Mouse (Mus musculus) heart, embryonic 16.5 days (tissue): ENCODE measurements at regions not wholly inside any gene's neighbourhood (a gene's known extent, or its start where the extent isn't known, plus 50 kb on each side); places are given as distances from the start of the nearest gene placed in this dataset.
A peak's percentile ranks its signal among the peaks of the same experiment; 100 is the strongest.
"Not testable (repeated sequence)": the region's sequence is repeated elsewhere in the genome, so short reads cannot be mapped to it uniquely, and the experiment has no call there.

Experiments
- ATAC-seq: fragments of 200-750 bp; cut with Nextera tagmentation; replicated peaks from 2 replicates; pipeline ENCODE4 v1.8.0; 2017; ENCODE audit warnings: moderate number of reproducible peaks; ENCODE audit not compliant: insufficient read depth, low FRiP score; ENCODE audit errors: extremely low read depth
- H3K27ac ChIP-seq: fragments of 300-500 bp; sonication (generic); 2 replicates; pipeline ENCODE4 v1.5.1; 2014; ENCODE audit warnings: mild to moderate bottlenecking, low read length, control low read depth, moderate library complexity
- H3K27me3 ChIP-seq: fragments of 300-500 bp; sonication (generic); 2 replicates; pipeline ENCODE4 v1.6.1; 2014; ENCODE audit warnings: low read length, mixed read lengths; ENCODE audit not compliant: control insufficient read depth, insufficient read depth
- H3K36me3 ChIP-seq: fragments of 300-500 bp; sonication (generic); 2 replicates; pipeline ENCODE4 v1.6.1; 2014; ENCODE audit not compliant: control insufficient read depth, insufficient read depth
- H3K4me1 ChIP-seq: fragments of 300-500 bp; sonication (generic); 2 replicates; pipeline ENCODE4 v1.6.1; 2014; ENCODE audit warnings: low read length, mixed read lengths; ENCODE audit not compliant: control insufficient read depth, insufficient read depth
- H3K4me2 ChIP-seq: fragments of 300-500 bp; sonication (generic); 2 replicates; pipeline ENCODE4 v1.6.1; 2014; ENCODE audit warnings: low read depth, mild to moderate bottlenecking, control low read depth, low read length
- H3K4me3 ChIP-seq: fragments of 300-500 bp; sonication (generic); 2 replicates; pipeline ENCODE4 v1.5.1; 2014; ENCODE audit warnings: mild to moderate bottlenecking, control low read depth, low read length
- H3K9ac ChIP-seq: fragments of 300-500 bp; sonication (generic); 2 replicates; pipeline ENCODE4 v1.6.1; 2014; ENCODE audit warnings: low read length, control low read depth
- H3K9me3 ChIP-seq: fragments of 300-500 bp; sonication (generic); replicated peaks from 2 replicates; pipeline ENCODE4 v1.6.1; 2016; ENCODE audit warnings: low read length; ENCODE audit not compliant: control insufficient read depth
- WGBS: fragments of 180-500 bp; shearing (Covaris S2); extraction: QIAGEN DNeasy Blood & Tissue Kit; methylation state at CpG from one replicate; pipeline ENCODE4 v1.1.7; 2014; 5-methylcytosine and 5-hydroxymethylcytosine counted together

- no peak for ATAC-seq
- no peaks in the 10 kb centered on the region for H3K4me1 ChIP-seq
- H3K27ac ChIP-seq: no peak overlapping the region
- H3K4me3 ChIP-seq: no peak overlapping the region
- H3K27me3 ChIP-seq: no peaks in the 10 kb centered on the region
- H3K36me3 ChIP-seq: no peaks in the 10 kb centered on the region
- H3K4me2 ChIP-seq: no peak overlapping the region
- WGBS: 74% methylated on average over 1 of the region's 1 CpGs
- H3K9ac ChIP-seq: no peak overlapping the region
- no peaks in the 10 kb centered on the region for H3K9me3 ChIP-seq
Observed at GRCm38 (mm10) chr2:123655551-123655950, 434.2 kb upstream of the Sema6d start.

- Histone ChIP-seq H3K9ac (no peak overlapping the region), H3K27me3 (no peaks in the 10 kb centered on the region), H3K27ac (no peak overlapping the region), H3K4me2 (no peak overlapping the region), H3K4me3 (no peak overlapping the region), H3K36me3 (no peaks in the 10 kb centered on the region), H3K4me1 (no peaks in the 10 kb centered on the region), H3K9me3 (no peaks in the 10 kb centered on the region)
- no peak for ATAC-seq
- 70% methylated on average over 4 of the region's 4 CpGs for WGBS
Observed at GRCm38 (mm10) chr2:123688290-123689030, 401.3 kb upstream of the Sema6d start.

- no peak for ATAC-seq
- 82% methylated on average over 1 of the region's 1 CpGs for WGBS
Observed at GRCm38 (mm10) chr2:123689801-123690200, 400.0 kb upstream of the Sema6d start.

GRCm38 (mm10) chr2:123739688-123740087, 350.1 kb upstream of the Sema6d start:
- H3K4me3 ChIP-seq: no peak overlapping the region
- H3K9ac ChIP-seq: no peak overlapping the region
- no peaks in the 10 kb centered on the region for H3K4me1 ChIP-seq
- ATAC-seq: no peak
- H3K27me3 ChIP-seq: no peaks in the 10 kb centered on the region
- no peak overlapping the region for H3K4me2 ChIP-seq
- H3K36me3 ChIP-seq: no peaks in the 10 kb centered on the region
- no peaks in the 10 kb centered on the region for H3K9me3 ChIP-seq
- WGBS: 77% methylated on average over 4 of the region's 4 CpGs
- H3K27ac ChIP-seq: no peak overlapping the region

More at GRCm38 (mm10) chr2:123689801-123690200, 400.0 kb upstream of the Sema6d start:
- Histone ChIP-seq H3K4me2 (no peak overlapping the region), H3K4me3 (no peak overlapping the region), H3K4me1 (no peaks in the 10 kb centered on the region), H3K9me3 (no peaks in the 10 kb centered on the region), H3K36me3 (no peaks in the 10 kb centered on the region), H3K27me3 (no peaks in the 10 kb centered on the region), H3K27ac (no peak overlapping the region), H3K9ac (no peak overlapping the region)

- WGBS: 76% methylated on average over 6 of the region's 6 CpGs
- no peak overlapping the region for H3K27ac ChIP-seq
- no peaks in the 10 kb centered on the region for H3K27me3 ChIP-seq
- H3K4me1 ChIP-seq: no peaks in the 10 kb centered on the region
- no peak for ATAC-seq
- H3K4me2 ChIP-seq: no peak overlapping the region
- no peaks in the 10 kb centered on the region for H3K36me3 ChIP-seq
- H3K9me3 ChIP-seq: no peaks in the 10 kb centered on the region
- H3K4me3 ChIP-seq: no peak overlapping the region
- H3K9ac ChIP-seq: no peak overlapping the region
Observed at GRCm38 (mm10) chr2:123740541-123740940, 349.2 kb upstream of the Sema6d start.

- ATAC-seq: no peak
- 80% methylated on average over 7 of the region's 7 CpGs for WGBS
- Histone ChIP-seq H3K27ac (no peak overlapping the region), H3K27me3 (no peaks in the 10 kb centered on the region), H3K36me3 (no peaks in the 10 kb centered on the region), H3K4me1 (no peaks in the 10 kb centered on the region), H3K4me3 (peak overlapping the region; percentile 35), H3K9ac (no peak overlapping the region), H3K9me3 (no peaks in the 10 kb centered on the region), H3K4me2 (peak overlapping the region; percentile 48)
Observed at GRCm38 (mm10) chr2:123754220-123754619, 335.5 kb upstream of the Sema6d start.

GRCm38 (mm10) chr2:123754656-123755499, 334.9 kb upstream of the Sema6d start:
- 39% methylated on average over 10 of the region's 24 CpGs for WGBS
- peak overlapping the region; percentile 48 for H3K4me2 ChIP-seq

GRCm38 (mm10) chr2:123799226-123799786, 290.5 kb upstream of the Sema6d start:
- no peak overlapping the region for H3K4me2 ChIP-seq
- no peak overlapping the region for H3K9ac ChIP-seq
- H3K27ac ChIP-seq: no peak overlapping the region
- no peak overlapping the region for H3K4me3 ChIP-seq
- 86% methylated on average over 3 of the region's 3 CpGs for WGBS
- H3K27me3 ChIP-seq: no peaks in the 10 kb centered on the region
- H3K4me1 ChIP-seq: no peaks in the 10 kb centered on the region
- H3K36me3 ChIP-seq: no peaks in the 10 kb centered on the region
- ATAC-seq: no peak
- no peaks in the 10 kb centered on the region for H3K9me3 ChIP-seq

More at GRCm38 (mm10) chr2:123754656-123755499, 334.9 kb upstream of the Sema6d start:
- ATAC-seq, H3K27me3 ChIP-seq, H3K27ac ChIP-seq, H3K9me3 ChIP-seq, H3K36me3 ChIP-seq, H3K9ac ChIP-seq, H3K4me1 ChIP-seq: not testable (repeated sequence)
- peak overlapping the region; percentile 35 for H3K4me3 ChIP-seq

- Histone ChIP-seq H3K9ac (no peak overlapping the region), H3K4me1 (no peaks in the 10 kb centered on the region), H3K4me3 (no peak overlapping the region), H3K27me3 (no peaks in the 10 kb centered on the region), H3K27ac (no peak overlapping the region), H3K9me3 (no peaks in the 10 kb centered on the region), H3K4me2 (no peak overlapping the region), H3K36me3 (no peaks in the 10 kb centered on the region)
- ATAC-seq: no peak
- 85% methylated on average over 2 of the region's 2 CpGs for WGBS
Observed at GRCm38 (mm10) chr2:123805646-123806045, 284.1 kb upstream of the Sema6d start.
